Mouse (Mus musculus): ENCODE data around the gene Pold3.
"Not testable (repeated sequence)": the region's sequence is repeated elsewhere in the genome, so short reads cannot be mapped to it uniquely, and the experiment has no call there.

Pold3 gene

GRCm38 (mm10) chr7:100108341-100108740 lies 13.0 kb downstream of the Pold3 start:
- peak; percentile 73 for DNase-seq (ENCODE audit: low spot score)

- no peak for DNase-seq (ENCODE audit: low spot score)
Measured at GRCm38 (mm10) chr7:100104677-100105076, 16.7 kb downstream of the Pold3 start.

GRCm38 (mm10) chr7:100100031-100100595 lies 21.3 kb downstream of the Pold3 start:
- DNase-seq (ENCODE audit: low spot score): no peak

- no peak for DNase-seq (ENCODE audit: low spot score)
Measured at GRCm38 (mm10) chr7:100086891-100087290, 34.5 kb downstream of the Pold3 start.

GRCm38 (mm10) chr7:100086159-100086755 lies 35.1 kb downstream of the Pold3 start:
- no peak for DNase-seq (ENCODE audit: low spot score)

GRCm38 (mm10) chr7:100083812-100084211 lies 37.6 kb downstream of the Pold3 start:
- DNase-seq (ENCODE audit: low spot score): no peak

GRCm38 (mm10) chr7:100082836-100083235 lies 38.5 kb downstream of the Pold3 start:
- no peak for DNase-seq (ENCODE audit: low spot score)

- no peak for DNase-seq (ENCODE audit: low spot score)
Measured at GRCm38 (mm10) chr7:100080087-100080781, 41.1 kb downstream of the Pold3 start.

GRCm38 (mm10) chr7:100077071-100077470 lies 44.3 kb downstream of the Pold3 start:
- DNase-seq (ENCODE audit: low spot score): no peak

- DNase-seq (ENCODE audit: low spot score): no peak
Measured at GRCm38 (mm10) chr7:100076296-100076695, 45.1 kb downstream of the Pold3 start.

GRCm38 (mm10) chr7:100073959-100074358 lies 47.4 kb downstream of the Pold3 start:
- no peak for DNase-seq (ENCODE audit: low spot score)

GRCm38 (mm10) chr7:100052991-100053390 lies 68.4 kb downstream of the Pold3 start:
- DNase-seq (ENCODE audit: low spot score): not testable (repeated sequence)

GRCm38 (mm10) chr7:100051904-100052303 lies 69.5 kb downstream of the Pold3 start:
- no peak for DNase-seq (ENCODE audit: low spot score)

- no peak for DNase-seq (ENCODE audit: low spot score)
Measured at GRCm38 (mm10) chr7:100046486-100046885, 74.9 kb downstream of the Pold3 start.

GRCm38 (mm10) chr7:100043605-100044031 lies 77.7 kb downstream of the Pold3 start:
- no peak for DNase-seq (ENCODE audit: low spot score)

- DNase-seq (ENCODE audit: low spot score): no peak
Measured at GRCm38 (mm10) chr7:100043096-100043495, 78.3 kb downstream of the Pold3 start.

GRCm38 (mm10) chr7:100042120-100042519 lies 79.2 kb downstream of the Pold3 start:
- DNase-seq (ENCODE audit: low spot score): peak; percentile 36

GRCm38 (mm10) chr7:100036495-100036894 lies 84.9 kb downstream of the Pold3 start:
- DNase-seq (ENCODE audit: low spot score): no peak

- no peak for DNase-seq (ENCODE audit: low spot score)
Measured at GRCm38 (mm10) chr7:100036050-100036449, 85.3 kb downstream of the Pold3 start.

- DNase-seq (ENCODE audit: low spot score): no peak
Measured at GRCm38 (mm10) chr7:100034815-100035463, 86.4 kb downstream of the Pold3 start.

- no peak for DNase-seq (ENCODE audit: low spot score)
Measured at GRCm38 (mm10) chr7:100033672-100034071, 87.7 kb downstream of the Pold3 start.

Measured in embryo, embryonic 10 days (tissue).